Comparison of ENCODE assay signal across 10 mouse cellular contexts in genomic region chr8:118104464-118105050, GRCm38 (mm10).
DNase-seq lines count a peak whose midpoint lies in the region; ATAC-seq and TF ChIP-seq lines count a peak whose summit lies in the region.
"Had no signal": no experiment of that assay in that cellular context is flagged by ENCODE, and none has a peak within 500 bp of the region (broad histone marks: within the 10 kb centered on the region; RNA-seq: fewer than 3 reads in every experiment).

No protein-coding gene starts in this region.

- H3K36me3 ChIP-seq in heart, embryonic 14.5 days (ENCODE audit: control insufficient read depth, insufficient read depth, low read length), result no peaks in the 10 kb centered on the region
- H3K36me3 ChIP-seq in forebrain, embryonic 16.5 days (ENCODE audit: control insufficient read depth, insufficient read depth), result no peaks in the 10 kb centered on the region
- H3K36me3 ChIP-seq: liver, embryonic 13.5 days had no signal

- intact Hi-C loops in heart, postnatal 36 days (cut with DNase I), result no loop called here
- intact Hi-C loops in left cerebral cortex, postnatal 14 days (cut with DNase I), result no loop called here

- peaks cover 7 to 11% of the 10 kb centered on the region in 2 experiments for H3K4me1 ChIP-seq in heart, embryonic 14.5 days (ENCODE audit: control insufficient read depth in 2 of 2, insufficient read depth in 2 of 2, low read length in 2 of 2)
- H3K4me1 ChIP-seq in forebrain, embryonic 16.5 days (replicated peaks; ENCODE audit: control insufficient read depth, insufficient read depth, low read length), result peaks cover 10% of the 10 kb centered on the region
- H3K4me1 ChIP-seq: liver, embryonic 13.5 days had no signal

- 50% methylated on average over 14 of the region's 14 CpGs for WGBS in heart, embryonic 14.5 days
- WGBS in forebrain, embryonic 16.5 days, result 43% methylated on average over 14 of the region's 14 CpGs

- no peak for DNase-seq in heart, postnatal 36 days
- peak; percentile 13 to 45 for DNase-seq in left cerebral cortex, postnatal 14 days (ENCODE audit: low spot score in 2 of 2)
- no peak for DNase-seq in left cerebral cortex, adult 8-10 months (ENCODE audit: low spot score in 2 of 2)
- DNase-seq in brain, embryonic 14.5 days (ENCODE audit: low read depth), result peak; percentile 82
- no peak for DNase-seq in gastrocnemius, postnatal 25 days
- DNase-seq: liver, embryonic 13.5 days; lung, postnatal 4 days had no signal

- no peak overlapping the region for H3K27ac ChIP-seq in heart, embryonic 14.5 days (replicated peaks in 1 of 2; ENCODE audit: control insufficient read depth in 1 of 2, insufficient read depth in 1 of 2, low read depth in 2 of 2, low read length in 2 of 2)
- H3K27ac ChIP-seq in forebrain, embryonic 16.5 days (ENCODE audit: low read length), result no peak overlapping the region
- H3K27ac ChIP-seq: liver, embryonic 13.5 days had no signal

- no peaks in the 10 kb centered on the region for H3K9me3 ChIP-seq in heart, embryonic 14.5 days (ENCODE audit: control insufficient read depth, low read length)
- H3K9me3 ChIP-seq in forebrain, embryonic 16.5 days (ENCODE audit: control insufficient read depth, low read length), result no peaks in the 10 kb centered on the region

- no peak for ATAC-seq in heart, embryonic 14.5 days (ENCODE audit: insufficient number of reproducible peaks, insufficient read depth, low FRiP score, low read depth)
- peak; percentile 65; the same call in 1 of the 2 replicates for ATAC-seq in forebrain, embryonic 16.5 days
- ATAC-seq: inflammation-experienced regulatory T-cells, adult 6 months had no signal

- TF ChIP-seq POLR2A in brain, embryonic 14.5 days (IDR thresholded peaks at IDR 0.05; ENCODE audit: borderline replicate concordance, extremely low read depth, insufficient read depth, insufficient read length, poor library complexity, severe bottlenecking), result no peak

- no peak overlapping the region for H3K4me3 ChIP-seq in heart, embryonic 14.5 days (ENCODE audit: control insufficient read depth in 1 of 2, insufficient read depth in 1 of 2, low read depth in 1 of 2, low read length in 2 of 2)
- no peak overlapping the region for H3K4me3 ChIP-seq in forebrain, embryonic 16.5 days (replicated peaks; ENCODE audit: low read length)
- H3K4me3 ChIP-seq: liver, embryonic 13.5 days had no signal

- peak overlapping the region; percentile 12 for H3K4me2 ChIP-seq in heart, embryonic 14.5 days (ENCODE audit: low read length)
- no peak overlapping the region for H3K4me2 ChIP-seq in forebrain, embryonic 16.5 days (ENCODE audit: low read length)
- H3K4me2 ChIP-seq: liver, embryonic 13.5 days had no signal

- no peak overlapping the region for H3K9ac ChIP-seq in heart, embryonic 14.5 days (ENCODE audit: low read length)
- no peak overlapping the region for H3K9ac ChIP-seq in forebrain, embryonic 16.5 days (replicated peaks; ENCODE audit: low read depth, low read length)
- H3K9ac ChIP-seq: liver, embryonic 13.5 days had no signal

- H3K27me3 ChIP-seq in heart, embryonic 14.5 days (ENCODE audit: control insufficient read depth, insufficient read depth, low read length), result no peaks in the 10 kb centered on the region
- H3K27me3 ChIP-seq in forebrain, embryonic 16.5 days (replicated peaks; ENCODE audit: control insufficient read depth, insufficient read depth, low read length), result no peaks in the 10 kb centered on the region
- H3K27me3 ChIP-seq: liver, embryonic 13.5 days had no signal

- TF ChIP-seq CTCF in brain, embryonic 14.5 days (IDR thresholded peaks at IDR 0.05; ENCODE audit: borderline replicate concordance, extremely low read depth, insufficient read depth, insufficient read length), result no peak

Comparison
In these comparisons a context has a peak if more than half of its experiments do, and no peak if none do; other contexts are left out.
1. DNase-seq: peak in left cerebral cortex, postnatal 14 days (2 of 2) and brain, embryonic 14.5 days (single experiment); none in heart, postnatal 36 days (0 of 2), left cerebral cortex, adult 8-10 months (0 of 2) and gastrocnemius, postnatal 25 days (single experiment).